Mouse (Mus musculus) G1E (cell line): ENCODE measurements around the gene Gmppb. TPM values are rescaled to one million over a fixed set of nuclear protein-coding genes. Genes with fewer than 3 reads are reported as not detected.

Experiments used
- ATAC-seq: 2 replicates; pipeline ENCODE4 v1.8.0; 2016; ENCODE audit warnings: mild to moderate bottlenecking; ENCODE audit not compliant: insufficient number of reproducible peaks, poor library complexity, low FRiP score, severe bottlenecking; ENCODE audit errors: extremely low read depth
- DNase-seq: peaks from one replicate; pipeline ENCODE4 v3.0.0; 2012; ENCODE audit warnings: low spot score
- H3K27me3 ChIP-seq: 2 replicates; pipeline ENCODE4 v1.6.1; 2012; ENCODE audit warnings: mild to moderate bottlenecking, low read length, inconsistent platforms; ENCODE audit not compliant: insufficient read depth
- H3K36me3 ChIP-seq: replicated peaks from 2 replicates; pipeline ENCODE3; 2012; ENCODE audit warnings: mild to moderate bottlenecking, inconsistent platforms
- H3K4me1 ChIP-seq: 2 replicates; pipeline ENCODE4 v1.6.1; 2012; ENCODE audit warnings: low read depth, low read length, inconsistent platforms, mixed read lengths; ENCODE audit not compliant: insufficient read depth
- H3K4me3 ChIP-seq: 2 replicates; pipeline ENCODE4 v1.5.1; 2012; ENCODE audit warnings: low read depth, mild to moderate bottlenecking, inconsistent platforms, low read length, moderate library complexity, mixed read lengths
- H3K9me3 ChIP-seq: replicated peaks from 2 replicates; pipeline ENCODE4 v1.6.1; 2012; ENCODE audit warnings: inconsistent platforms
- CTCF ChIP-seq: IDR thresholded peaks from 2 replicates; pipeline ENCODE4 v1.5.1; 2012; ENCODE audit warnings: low read depth, low read length, inconsistent platforms, mixed read lengths
- GATA1 ChIP-seq: IDR thresholded peaks from 2 replicates; pipeline ENCODE4 v1.6.1; 2012; ENCODE audit warnings: borderline replicate concordance, low read length, inconsistent platforms, mixed read lengths
- GATA2 ChIP-seq: IDR thresholded peaks from 2 replicates; pipeline ENCODE4 v1.6.1; 2012; ENCODE audit warnings: low read depth, low read length, inconsistent platforms, borderline replicate concordance
- POLR2AphosphoS5 ChIP-seq: IDR thresholded peaks from 2 replicates; pipeline ENCODE4 v1.6.1; 2012; ENCODE audit warnings: low read depth, low read length, inconsistent platforms; ENCODE audit not compliant: insufficient replicate concordance
- TAL1 ChIP-seq: conservative IDR thresholded peaks from 2 replicates; pipeline ENCODE4 v1.6.1; 2012; ENCODE audit warnings: low read depth, low read length, inconsistent platforms, mixed read lengths
- polyA plus RNA-seq: library from polyadenylated mRNA; stranded (reverse); fragments of >175 nt; gene quantifications from 2 replicates; pipeline ENCODE4 v1.2.3, GENCODE M21; 2012
- total RNA-seq, 2 experiments: library from RNA; stranded (forward) in 1 of 2; stranded (reverse) in 1 of 2; fragments of 200-1000 nt in 1 of 2; fragments of >200 nt in 1 of 2; fragmentation: Nextera tagmentation in 1 of 2; gene quantifications; 2 replicates each; pipeline ENCODE4 v1.2.3; 2014 to 2017

Gmppb gene
- total and polyA plus RNA-seq, 3 experiments = 5.1 to 19.4 (median 7.2) TPM

DNA sequence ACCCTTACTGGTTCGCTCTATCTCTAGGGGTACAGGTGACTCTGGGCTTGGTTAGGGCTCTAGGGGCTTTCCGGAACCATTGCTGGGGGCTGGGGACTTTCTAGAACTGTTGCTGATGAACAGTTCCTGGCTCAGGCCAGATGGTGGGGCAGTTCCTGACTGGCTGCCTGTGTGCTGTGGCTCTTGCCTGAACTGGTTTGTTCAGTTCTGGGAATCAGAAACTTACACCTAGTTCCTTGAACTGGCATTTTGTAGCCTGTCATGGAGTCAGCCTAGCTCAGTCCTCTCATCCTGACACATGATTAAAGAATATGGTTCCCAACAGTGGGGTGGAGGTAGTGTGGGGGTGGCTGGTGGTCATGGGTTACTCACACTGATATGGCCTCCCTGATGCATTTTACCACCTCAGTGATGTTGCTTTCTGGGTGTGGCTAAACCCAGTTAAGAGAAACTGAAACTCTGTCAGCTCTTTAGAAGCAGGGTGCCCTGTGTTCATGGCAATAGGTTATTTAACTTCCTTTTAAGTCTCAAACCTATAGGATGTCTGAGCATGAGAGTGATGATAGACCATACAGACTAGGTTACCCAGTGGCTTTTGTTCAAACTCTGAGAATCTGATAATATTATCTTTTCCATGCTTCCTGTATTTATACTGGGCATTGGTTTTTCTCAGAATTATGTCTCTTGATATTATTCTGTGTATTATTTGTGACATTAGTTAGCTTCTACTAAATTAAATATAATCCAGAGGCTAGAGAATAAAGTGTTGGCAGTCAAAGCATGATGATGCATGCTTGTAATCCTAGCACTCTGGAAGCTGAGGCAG, 13.5 kb upstream of the Gmppb start:
- H3K9me3 ChIP-seq = no peaks in the 10 kb centered on the region
- H3K36me3 ChIP-seq = peaks cover 80% of the 10 kb centered on the region
- H3K27me3 ChIP-seq = no peaks in the 10 kb centered on the region
- TF ChIP-seq GATA2 (no peak), CTCF (no peak), GATA1 (no peak), TAL1 (no peak), POLR2AphosphoS5 (no peak)
- ATAC-seq (no peak), DNase-seq (no peak)
- peak overlapping the region; percentile 27; the same call in 1 of the 2 replicates for H3K4me3 ChIP-seq
- peaks cover 24% of the 10 kb centered on the region for H3K4me1 ChIP-seq

DNA sequence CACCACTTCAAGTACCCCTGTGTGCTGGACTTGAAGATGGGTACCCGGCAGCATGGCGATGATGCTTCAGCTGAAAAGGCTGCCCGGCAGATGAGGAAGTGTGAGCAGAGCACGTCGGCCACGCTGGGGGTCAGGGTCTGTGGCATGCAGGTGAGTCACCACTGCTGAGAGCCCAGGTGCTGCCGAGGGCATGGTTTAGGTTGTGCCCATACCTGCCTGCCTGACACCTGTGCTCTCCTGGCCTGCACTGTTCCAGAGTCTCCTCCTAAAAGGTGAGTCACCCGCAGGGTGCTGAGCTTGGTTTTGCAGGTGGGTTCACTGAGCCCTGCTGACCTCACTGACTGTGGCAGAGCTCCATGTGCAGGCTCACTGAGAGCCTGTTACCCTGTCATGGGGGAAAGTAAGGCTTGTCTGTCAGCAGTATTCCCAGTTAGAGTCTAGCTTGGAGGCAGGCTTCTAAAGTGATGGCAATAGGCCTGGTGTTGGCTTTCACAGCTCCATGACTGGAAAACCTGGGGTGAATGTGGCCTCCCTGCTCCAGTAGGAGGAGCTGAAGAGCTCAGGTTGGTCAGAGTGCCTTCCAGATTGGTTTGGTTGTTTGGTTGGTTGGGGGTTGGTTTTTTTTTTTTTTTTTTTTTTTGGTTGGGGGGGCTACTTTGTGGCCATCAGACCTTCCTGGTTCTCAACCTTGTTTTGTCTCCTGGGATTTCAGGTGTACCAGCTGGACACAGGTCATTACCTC, 4.1 kb upstream of the Gmppb start:
- H3K9me3 ChIP-seq = no peaks in the 10 kb centered on the region
- TF ChIP-seq POLR2AphosphoS5 = no peak
- no peak for TF ChIP-seq GATA1
- no peak for TF ChIP-seq GATA2
- TF ChIP-seq CTCF = no peak
- no peak for TF ChIP-seq TAL1
- no peaks in the 10 kb centered on the region for H3K27me3 ChIP-seq
- H3K4me1 ChIP-seq = peaks cover 39% of the 10 kb centered on the region
- ATAC-seq = no peak
- DNase-seq = no peak
- peaks cover 82% of the 10 kb centered on the region for H3K36me3 ChIP-seq
- no peak overlapping the region for H3K4me3 ChIP-seq

DNA sequence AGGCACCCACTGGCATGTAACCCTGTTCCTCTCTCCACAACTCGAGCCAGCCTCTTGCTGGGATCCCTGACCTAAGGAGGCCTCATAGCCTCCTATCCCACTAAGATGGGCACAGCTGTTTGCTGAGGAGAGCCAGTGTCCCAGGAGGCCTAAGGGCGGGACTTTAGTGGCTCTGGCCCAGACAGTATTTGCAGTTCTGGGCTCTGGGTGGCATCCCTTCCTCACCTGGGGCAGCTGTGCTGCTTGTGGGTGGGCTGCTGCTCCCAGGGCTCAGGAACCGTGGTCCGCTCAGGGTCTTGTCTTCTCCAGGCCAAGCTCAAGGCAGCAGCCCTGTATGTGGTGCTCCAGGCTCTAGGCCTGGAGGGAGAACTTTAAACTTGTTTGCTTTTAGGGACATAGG, 2.5 kb upstream of the Gmppb start:
- DNase-seq (no peak), ATAC-seq (no peak)
- TF ChIP-seq TAL1 = no peak
- TF ChIP-seq GATA1 = no peak
- H3K27me3 ChIP-seq = no peaks in the 10 kb centered on the region
- H3K36me3 ChIP-seq = peaks cover 84% of the 10 kb centered on the region
- peaks cover 56% of the 10 kb centered on the region for H3K4me1 ChIP-seq
- H3K9me3 ChIP-seq = no peaks in the 10 kb centered on the region
- H3K4me3 ChIP-seq = no peak overlapping the region

DNA sequence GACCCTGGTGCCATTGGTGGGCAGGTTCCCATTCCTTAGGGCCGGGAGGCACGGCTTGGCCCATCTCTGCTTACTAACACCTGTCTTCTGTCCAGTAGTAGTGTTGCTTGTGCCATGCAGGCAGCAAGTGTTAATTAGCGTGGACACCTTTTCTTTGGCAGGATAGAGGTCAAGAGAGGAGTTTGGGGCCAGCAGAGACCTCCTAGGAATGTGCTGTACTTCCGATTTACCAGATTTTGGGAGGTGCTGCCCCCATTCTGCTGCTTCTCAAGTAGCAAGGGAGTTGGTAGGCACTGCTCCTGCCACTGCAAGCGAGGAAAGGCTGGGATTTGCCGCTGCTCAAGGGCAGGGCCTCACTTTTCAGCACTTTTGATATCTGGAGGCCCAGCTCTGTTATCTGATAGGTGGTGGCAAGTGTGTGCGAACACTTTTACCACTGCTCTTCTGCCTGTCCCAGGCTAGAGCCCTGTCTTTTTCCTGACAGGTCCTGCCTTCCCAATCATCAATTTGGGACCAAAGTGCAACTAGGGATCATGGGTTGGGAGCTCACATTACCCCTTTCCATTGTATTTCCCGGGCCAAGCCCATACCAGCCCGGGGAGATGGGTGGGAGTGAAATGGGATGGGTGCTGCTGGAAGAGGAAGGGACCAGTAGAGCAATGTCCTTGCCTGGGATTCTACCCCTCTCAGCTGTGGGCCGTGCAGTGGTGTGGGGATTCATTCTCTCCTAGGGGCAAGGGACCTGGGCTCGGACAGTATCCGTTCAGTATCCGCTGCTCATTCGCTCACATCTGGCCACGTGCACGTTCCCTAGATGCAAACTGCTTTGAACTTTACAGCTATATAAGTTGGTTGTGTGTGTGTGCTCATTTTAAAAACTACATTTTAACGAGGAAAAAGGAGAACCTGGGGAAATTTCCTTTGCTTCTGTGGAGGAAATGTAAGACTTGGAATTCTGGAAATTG, 1.2 kb upstream of the Gmppb start:
- Histone ChIP-seq H3K27me3 (no peaks in the 10 kb centered on the region), H3K9me3 (no peaks in the 10 kb centered on the region), H3K4me1 (peaks cover 69% of the 10 kb centered on the region), H3K4me3 (peak overlapping the region; percentile 80), H3K36me3 (peaks cover 84% of the 10 kb centered on the region)
- no peak for TF ChIP-seq GATA2
- no peak for TF ChIP-seq POLR2AphosphoS5
- no peak for ATAC-seq
- DNase-seq = no peak

DNA sequence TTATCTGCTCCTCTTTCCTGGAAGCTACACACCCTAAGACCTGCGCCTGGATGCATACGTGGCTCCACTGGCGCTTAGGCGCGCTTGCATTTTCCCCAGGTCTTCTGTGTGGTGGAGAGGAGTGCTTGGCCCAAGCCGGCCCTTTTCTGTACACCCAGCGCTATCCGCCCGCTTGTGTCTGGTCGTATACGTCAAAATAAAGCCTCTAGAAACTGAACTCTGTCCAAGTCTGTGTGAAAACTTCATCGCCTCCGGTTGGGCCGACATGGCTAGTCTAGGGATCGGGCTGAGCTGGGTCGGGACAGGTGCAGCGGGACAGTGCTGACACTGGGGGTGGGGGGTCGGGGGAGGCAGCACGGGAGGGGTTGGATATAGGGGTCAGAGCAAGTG, 481 bp upstream of the Gmppb start:
- Histone ChIP-seq H3K9me3 (no peaks in the 10 kb centered on the region), H3K4me1 (peaks cover 75% of the 10 kb centered on the region), H3K27me3 (no peaks in the 10 kb centered on the region), H3K36me3 (peaks cover 84% of the 10 kb centered on the region), H3K4me3 (peak overlapping the region; percentile 80)
- ATAC-seq (no peak), DNase-seq (peak; percentile 23)
- TF ChIP-seq POLR2AphosphoS5 (no peak), CTCF (no peak), TAL1 (no peak), GATA2 (no peak), GATA1 (no peak)
